In genomic region chr1:161664321-161664720, GRCm38 (mm10) we compare ENCODE assay signal across 30 mouse cellular contexts.
DNase-seq lines count a peak whose midpoint lies in the region; ATAC-seq and TF ChIP-seq lines count a peak whose summit lies in the region.
"Had no signal": no experiment of that assay in that cellular context is flagged by ENCODE, and none has a peak within 500 bp of the region (broad histone marks: within the 10 kb centered on the region; RNA-seq: fewer than 3 reads in every experiment).

No protein-coding gene starts in this region.

- peak; percentile 71 for ATAC-seq in Patski
- ATAC-seq: forebrain, postnatal 0 days; hindbrain, postnatal 0 days; intestine, embryonic 15.5 days; liver, embryonic 12.5 days; liver, postnatal 0 days; midbrain, embryonic 16.5 days had no signal

- intact Hi-C loops in heart, postnatal 10 days (cut with DNase I): no loop called here
- intact Hi-C loops in heart, adult 2 months (cut with DNase I): no loop called here

- H3K4me3 ChIP-seq in heart, adult 2 months: no peak overlapping the region
- H3K4me3 ChIP-seq: embryonic facial prominence, embryonic 15.5 days; forebrain, embryonic 12.5 days; heart, embryonic 13.5 days; hindbrain, embryonic 12.5 days; intestine, embryonic 15.5 days; layer of hippocampus, adult 2 months; left cerebral cortex, adult 2 months; liver, embryonic 12.5 days; myocyte; neural tube, embryonic 12.5 days had no signal

- in situ Hi-C loops in Patski (cut with MboI; ENCODE audit: low pct_unique_long_range_greater_than_20kb): no loop called here

- TF ChIP-seq POLR2A in heart, adult 2 months (IDR thresholded peaks at IDR 0.05; ENCODE audit: insufficient read depth, low read depth, low read length): no peak

- CTCF ChIA-PET in Patski (lab: Charles Lee): interaction anchor here (1.0 to 1.8 kb wide), 3 partner anchors 10 to 23 kb away, joined by 3 to 6 read pairs (median 3); no protein-coding TSS in a partner anchor

- no peaks in the 10 kb centered on the region for H3K36me3 ChIP-seq in heart, adult 2 months (ENCODE audit: control insufficient read depth, insufficient read depth, low read length)
- H3K36me3 ChIP-seq: embryonic facial prominence, embryonic 15.5 days; forebrain, embryonic 12.5 days; heart, embryonic 13.5 days; hindbrain, embryonic 12.5 days; intestine, embryonic 15.5 days; liver, embryonic 12.5 days; neural tube, embryonic 12.5 days had no signal

- H3K27me3 ChIP-seq in heart, adult 2 months (ENCODE audit: control insufficient read depth, insufficient read depth, low read length): no peaks in the 10 kb centered on the region
- peaks cover 19% of the 10 kb centered on the region for H3K27me3 ChIP-seq in Patski
- H3K27me3 ChIP-seq: CH12.LX; embryonic facial prominence, embryonic 15.5 days; forebrain, embryonic 12.5 days; heart, embryonic 13.5 days; hindbrain, embryonic 12.5 days; intestine, embryonic 15.5 days; liver, embryonic 12.5 days; neural tube, embryonic 12.5 days had no signal

- POLR2A ChIA-PET in Patski (lab: Charles Lee): no interaction called here

- TF ChIP-seq CTCF in heart, adult 2 months (IDR thresholded peaks at IDR 0.05): no peak
- TF ChIP-seq CTCF in Patski (IDR thresholded peaks at IDR 0.05): no peak

- H3K9ac ChIP-seq in heart, adult 2 months (ENCODE audit: low read depth, low read length): no peak overlapping the region
- H3K9ac ChIP-seq: embryonic facial prominence, embryonic 15.5 days; forebrain, embryonic 12.5 days; forebrain, postnatal 0 days; heart, embryonic 13.5 days; hindbrain, embryonic 12.5 days; intestine, embryonic 15.5 days; liver, embryonic 12.5 days; liver, postnatal 0 days; neural tube, embryonic 12.5 days had no signal

- TF ChIP-seq EP300 in heart, adult 2 months (IDR thresholded peaks at IDR 0.05; ENCODE audit: insufficient read depth, low read depth, low read length): no peak

- no peaks in the 10 kb centered on the region for H3K4me1 ChIP-seq in heart, adult 2 months (ENCODE audit: control insufficient read depth, insufficient read depth, low read length)
- H3K4me1 ChIP-seq: forebrain, embryonic 12.5 days; hindbrain, embryonic 12.5 days; intestine, embryonic 15.5 days; liver, embryonic 12.5 days; neural tube, embryonic 12.5 days had no signal

- peak; percentile 35 to 46 for DNase-seq in heart, postnatal 10 days
- DNase-seq in heart, adult 2 months: no peak
- DNase-seq in Patski (ENCODE audit: low read depth, low spot score): peak; percentile 30
- peak; percentile 21 for DNase-seq in brain, adult 2 months (ENCODE audit: low read depth, low spot score)
- DNase-seq in cerebellum, postnatal 4 days (ENCODE audit: low spot score in 2 of 2): no peak
- DNase-seq in gastrocnemius, adult 8-10 months (ENCODE audit: low spot score in 2 of 2): no peak
- DNase-seq: adrenal gland, postnatal 25 days; cerebellum, adult 2 months; cerebellum, postnatal 25 days; forebrain, postnatal 0 days; gastrocnemius, postnatal 10 days; kidney, adult 9 months; kidney, postnatal 36 days; liver, postnatal 0 days; lung, postnatal 36 days; thymus, adult 2 months; thymus, postnatal 4 days had no signal

- no peaks in the 10 kb centered on the region for H3K79me2 ChIP-seq in heart, adult 2 months (replicated peaks; ENCODE audit: control insufficient read depth, insufficient read depth, low read length)

- 24% methylated on average over 3 of the region's 3 CpGs for WGBS in heart, adult 2 months

- H3K27ac ChIP-seq in heart, adult 2 months: no peak overlapping the region
- H3K27ac ChIP-seq: embryonic facial prominence, embryonic 15.5 days; forebrain, embryonic 12.5 days; heart, embryonic 13.5 days; hindbrain, embryonic 12.5 days; hindbrain, postnatal 0 days; intestine, embryonic 15.5 days; layer of hippocampus, adult 2 months; left cerebral cortex, adult 2 months; liver, embryonic 12.5 days; neural tube, embryonic 12.5 days had no signal

Comparison
In these comparisons a context has a peak if more than half of its experiments do, and no peak if none do; other contexts are left out.
1. DNase-seq: peak in heart, postnatal 10 days (2 of 2), Patski (single experiment) and brain, adult 2 months (single experiment); none in heart, adult 2 months (0 of 2), cerebellum, postnatal 4 days (0 of 2) and gastrocnemius, adult 8-10 months (0 of 2).